Mouse (Mus musculus) liver (tissue): Measurements from ENCODE around the gene Smarcd3.

Source experiments
- DNase-seq: peaks from one replicate; pipeline ENCODE4 v3.0.0-alpha.2; 2020; ENCODE audit warnings: mixed read lengths

The Smarcd3 gene

GRCm38 (mm10) chr5:24620116-24620515, 4.1 kb downstream of the Smarcd3 start:
- no peak for DNase-seq

- no peak for DNase-seq
Measured at GRCm38 (mm10) chr5:24618921-24619320, 5.3 kb downstream of the Smarcd3 start.

GRCm38 (mm10) chr5:24615097-24615496, 9.1 kb downstream of the Smarcd3 start:
- no peak for DNase-seq

- DNase-seq, result no peak
Measured at GRCm38 (mm10) chr5:24612302-24612649, 11.9 kb downstream of the Smarcd3 start.

GRCm38 (mm10) chr5:24611366-24612301, 12.6 kb downstream of the Smarcd3 start:
- DNase-seq, result no peak

- no peak for DNase-seq
Measured at GRCm38 (mm10) chr5:24609388-24609787, 14.8 kb downstream of the Smarcd3 start.

- DNase-seq, result no peak
Measured at GRCm38 (mm10) chr5:24605980-24606665, 18.1 kb downstream of the Smarcd3 start.

- DNase-seq, result no peak
Measured at GRCm38 (mm10) chr5:24605321-24605979, 18.8 kb downstream of the Smarcd3 start.

- DNase-seq, result peak; percentile 77
Measured at GRCm38 (mm10) chr5:24604656-24605100, 19.5 kb downstream of the Smarcd3 start.

GRCm38 (mm10) chr5:24604080-24604655, 20.0 kb downstream of the Smarcd3 start:
- DNase-seq, result no peak

GRCm38 (mm10) chr5:24603431-24604010, 20.7 kb downstream of the Smarcd3 start:
- DNase-seq, result no peak

- DNase-seq, result peak; percentile 79
Measured at GRCm38 (mm10) chr5:24602751-24603343, 21.4 kb downstream of the Smarcd3 start.

GRCm38 (mm10) chr5:24601911-24602750, 22.1 kb downstream of the Smarcd3 start:
- peak; percentile 56 for DNase-seq

- no peak for DNase-seq
Measured at GRCm38 (mm10) chr5:24601071-24601835, 23.0 kb downstream of the Smarcd3 start.

GRCm38 (mm10) chr5:24600236-24600635, 24.0 kb downstream of the Smarcd3 start:
- DNase-seq, result no peak

GRCm38 (mm10) chr5:24599137-24599536, 25.1 kb downstream of the Smarcd3 start:
- DNase-seq, result no peak

- peak; percentile 51 for DNase-seq
Measured at GRCm38 (mm10) chr5:24598570-24599006, 25.6 kb downstream of the Smarcd3 start.

- no peak for DNase-seq
Measured at GRCm38 (mm10) chr5:24597901-24598569, 26.2 kb downstream of the Smarcd3 start.

- DNase-seq, result peak; percentile 69
Measured at GRCm38 (mm10) chr5:24597221-24597728, 26.9 kb downstream of the Smarcd3 start.
